Mouse (Mus musculus) lung, postnatal 14 days (tissue): ENCODE results near the gene Rpn1.
A peak's percentile ranks its signal among the peaks of the same experiment; 100 is the strongest.

Experiments
- DNase-seq: peaks from one replicate; pipeline ENCODE4 v3.0.0; 2021

The Rpn1 gene

DNA sequence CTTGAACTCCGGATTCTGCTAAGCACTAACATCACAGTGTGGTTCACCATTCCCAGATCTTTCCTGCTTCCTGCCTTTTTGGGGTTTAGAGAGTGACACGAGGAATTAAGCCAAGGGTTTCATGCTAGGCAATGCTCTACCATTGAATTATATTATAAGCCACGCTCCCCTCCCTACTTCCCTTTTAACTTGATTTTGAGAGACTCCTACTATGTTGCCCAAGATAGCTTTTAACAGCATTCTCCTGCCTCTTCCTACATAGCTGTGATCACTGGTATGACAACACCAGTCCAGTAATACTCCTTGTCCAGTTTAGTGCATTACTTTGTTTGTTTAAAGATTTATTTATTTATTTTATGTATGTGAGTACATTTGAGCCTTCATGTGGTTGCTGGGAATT is 16.6 kb upstream of the Rpn1 start:
- DNase-seq, result no peak

DNA sequence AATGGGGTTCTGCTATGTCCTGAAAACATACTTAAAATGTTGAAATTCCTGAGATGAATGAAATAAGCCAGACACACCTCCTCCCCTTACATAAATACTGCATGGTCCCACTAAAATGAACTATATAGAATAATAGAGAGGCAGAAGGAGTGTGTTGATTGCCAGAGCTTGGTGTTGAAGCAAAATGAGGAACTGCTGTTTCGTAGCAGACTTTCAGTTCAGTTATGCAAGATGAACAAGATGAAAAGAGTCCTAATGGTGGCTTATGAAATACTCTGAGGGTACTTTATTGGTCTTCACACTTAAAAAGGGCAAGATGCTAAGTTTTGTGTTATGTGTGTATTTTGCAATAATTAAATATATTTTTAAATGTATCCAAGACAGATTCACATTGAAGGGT is 15.5 kb upstream of the Rpn1 start:
- DNase-seq, result no peak

DNA sequence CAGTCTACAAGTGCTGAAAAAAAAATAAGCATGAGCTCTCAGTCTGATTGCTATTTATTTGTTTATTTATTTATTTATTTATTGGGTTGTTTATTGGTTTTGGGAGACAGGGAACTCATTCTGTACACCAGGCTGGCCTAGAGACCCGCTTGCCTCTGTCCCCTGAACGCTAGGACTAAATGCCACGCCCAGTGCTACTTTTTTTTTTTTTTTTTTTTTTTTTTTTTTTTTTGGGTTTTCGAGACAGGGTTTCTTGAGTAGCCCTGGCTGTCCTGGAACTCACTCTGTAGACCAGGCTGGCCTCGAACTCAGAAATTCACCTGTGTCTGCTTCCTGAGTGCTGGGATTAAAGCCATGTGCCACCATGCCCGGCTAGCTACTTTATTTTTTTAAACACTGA is 13.8 kb upstream of the Rpn1 start:
- DNase-seq, result no peak

DNA sequence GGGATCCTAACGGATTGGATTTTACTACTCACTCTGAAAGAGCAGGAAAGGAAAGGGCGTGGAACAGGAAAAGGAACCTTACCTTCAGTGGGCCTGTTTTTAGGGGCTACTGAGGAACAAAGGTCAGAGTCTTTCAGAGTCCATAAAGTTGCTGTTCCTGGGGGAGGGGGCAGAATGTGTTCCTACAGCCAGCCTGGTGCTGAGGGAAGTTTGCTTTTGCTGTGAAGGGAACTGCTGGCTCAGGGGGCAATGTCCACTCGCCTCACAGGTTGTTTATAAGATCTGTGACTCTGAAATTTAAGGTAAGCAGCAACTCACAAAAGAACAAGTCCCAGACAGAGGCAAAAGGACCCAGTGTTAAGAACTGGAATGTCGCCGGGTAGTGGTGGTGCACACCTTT is 13.1 kb upstream of the Rpn1 start:
- DNase-seq, result no peak

DNA sequence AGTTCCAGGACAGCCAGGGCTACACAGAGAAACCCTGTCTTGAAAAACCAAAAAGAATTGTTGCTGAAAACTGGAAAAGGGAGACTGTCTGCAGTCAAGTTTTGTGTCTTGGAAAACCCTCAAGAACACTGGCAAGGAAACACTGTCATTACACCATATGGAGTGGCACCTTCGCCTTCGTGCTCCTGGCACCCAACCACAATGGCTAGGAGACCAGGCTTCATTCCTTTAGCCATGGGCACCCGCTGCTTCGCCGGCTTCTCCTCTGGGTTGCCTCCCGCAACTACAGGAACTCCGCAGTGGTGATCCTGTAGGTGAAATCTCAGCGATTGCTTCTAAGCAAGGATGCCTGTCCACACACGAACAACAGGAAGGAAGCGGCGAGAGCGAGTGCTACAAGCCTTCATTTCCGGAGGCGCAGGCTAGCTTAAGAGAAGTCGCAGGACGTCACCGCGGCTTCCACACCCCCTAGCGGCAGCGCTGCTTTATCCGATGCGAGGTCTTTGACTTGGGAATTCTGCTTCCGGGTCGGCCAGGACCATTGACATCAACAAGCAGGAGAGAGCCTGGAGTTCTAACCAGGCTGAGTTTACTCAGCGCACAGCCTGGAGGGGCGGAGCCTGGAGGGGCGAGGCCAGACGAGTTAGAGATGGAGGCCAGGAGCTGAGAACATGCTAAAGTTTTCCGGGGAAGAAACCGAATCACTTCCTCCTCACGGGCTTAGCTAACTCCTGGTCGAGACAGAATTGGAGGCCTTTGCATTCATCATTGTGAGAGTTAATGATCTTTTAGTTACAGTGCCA is 9.3 kb upstream of the Rpn1 start:
- peak; percentile 96 for DNase-seq

- DNase-seq, result no peak
Observed at GRCm38 (mm10) chr6:88075960-88076517, 8.2 kb upstream of the Rpn1 start.

- DNase-seq, result no peak
Observed at GRCm38 (mm10) chr6:88083095-88083494, 1.2 kb upstream of the Rpn1 start.

GRCm38 (mm10) chr6:88083672-88084071 is 610 bp upstream of the Rpn1 start:
- DNase-seq, result no peak

DNA sequence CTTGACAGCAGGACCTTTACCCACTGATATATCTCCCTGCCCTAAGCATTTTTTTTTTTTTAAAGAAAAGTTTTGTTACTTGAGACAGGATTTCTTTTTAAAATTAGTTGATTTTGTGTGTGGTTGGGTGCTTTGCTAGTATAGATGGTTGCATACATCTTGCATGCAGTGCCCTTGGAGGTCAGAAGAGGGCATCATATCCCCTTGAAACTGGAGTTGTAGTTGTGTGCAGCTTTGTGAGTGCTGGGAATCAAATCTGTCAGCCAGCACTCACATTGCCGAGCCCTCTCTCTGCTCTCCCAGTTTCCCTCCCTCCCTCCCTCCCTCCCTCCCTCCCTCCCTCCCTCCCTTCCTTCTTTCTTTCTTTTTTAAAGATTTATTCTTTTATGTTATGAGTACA is 4.7 kb downstream of the Rpn1 start:
- no peak for DNase-seq

GRCm38 (mm10) chr6:88095377-88095776 is 11.1 kb downstream of the Rpn1 start:
- DNase-seq, result no peak

DNA sequence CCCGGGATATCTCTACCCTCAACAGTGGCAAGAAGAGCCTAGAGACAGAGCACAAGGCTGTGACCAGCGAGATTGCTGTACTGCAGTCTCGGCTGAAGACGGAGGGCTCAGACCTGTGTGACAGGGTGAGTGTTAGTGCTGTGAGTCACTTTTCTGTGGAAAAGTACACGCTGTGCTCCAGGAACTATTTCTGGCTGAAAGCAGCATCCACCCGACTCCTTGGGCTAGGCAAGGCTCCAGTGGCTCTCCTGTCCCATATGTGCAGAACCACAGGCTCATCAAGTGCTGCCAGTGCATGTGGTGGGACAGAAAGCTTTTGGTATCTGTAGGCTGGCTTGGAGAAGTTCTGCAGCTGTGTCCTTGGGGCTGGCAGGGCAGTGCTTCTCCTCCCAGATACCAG is 17.8 kb downstream of the Rpn1 start:
- DNase-seq, result no peak

DNA sequence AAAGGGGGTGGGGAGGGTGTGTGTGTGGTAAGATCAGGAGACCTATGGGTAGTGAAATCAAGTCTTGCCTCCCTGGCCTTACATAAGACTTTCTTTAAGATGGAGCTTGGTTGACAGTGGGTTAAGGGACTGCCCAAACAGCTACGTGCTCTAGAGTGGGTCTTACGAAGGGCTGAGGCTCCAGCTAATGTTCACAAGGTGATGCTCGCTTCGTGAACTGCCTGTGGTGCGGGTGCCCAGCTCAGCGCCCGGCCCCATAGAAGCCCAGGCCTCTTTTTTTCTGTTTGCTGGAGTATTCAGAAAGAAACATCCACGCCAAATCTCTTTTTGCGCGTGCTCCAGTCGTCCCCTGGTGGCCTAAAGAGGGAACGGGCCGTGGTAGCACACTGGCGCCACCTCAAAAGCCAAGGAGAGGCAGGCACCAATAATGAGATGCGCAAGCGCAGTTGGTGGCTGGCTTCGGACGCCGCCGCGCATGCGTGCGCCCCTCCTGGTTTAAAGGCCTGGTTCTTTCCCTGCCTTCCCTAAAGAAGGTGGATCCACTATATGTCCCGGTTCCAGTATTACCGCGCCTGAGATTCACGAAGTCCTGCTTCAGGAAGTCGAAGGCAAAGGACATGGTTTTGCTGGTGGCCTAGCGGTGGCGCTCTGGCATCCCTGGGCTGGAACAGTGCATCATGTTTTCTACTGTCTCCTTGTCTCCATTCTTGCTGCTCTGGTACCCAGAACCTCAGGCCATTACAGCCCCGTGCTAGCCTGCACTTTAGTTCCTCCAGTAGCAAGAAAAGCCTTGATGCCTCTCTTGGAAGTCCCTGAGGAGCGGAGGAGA is 21.7 kb downstream of the Rpn1 start:
- peak; percentile 92 for DNase-seq

DNA sequence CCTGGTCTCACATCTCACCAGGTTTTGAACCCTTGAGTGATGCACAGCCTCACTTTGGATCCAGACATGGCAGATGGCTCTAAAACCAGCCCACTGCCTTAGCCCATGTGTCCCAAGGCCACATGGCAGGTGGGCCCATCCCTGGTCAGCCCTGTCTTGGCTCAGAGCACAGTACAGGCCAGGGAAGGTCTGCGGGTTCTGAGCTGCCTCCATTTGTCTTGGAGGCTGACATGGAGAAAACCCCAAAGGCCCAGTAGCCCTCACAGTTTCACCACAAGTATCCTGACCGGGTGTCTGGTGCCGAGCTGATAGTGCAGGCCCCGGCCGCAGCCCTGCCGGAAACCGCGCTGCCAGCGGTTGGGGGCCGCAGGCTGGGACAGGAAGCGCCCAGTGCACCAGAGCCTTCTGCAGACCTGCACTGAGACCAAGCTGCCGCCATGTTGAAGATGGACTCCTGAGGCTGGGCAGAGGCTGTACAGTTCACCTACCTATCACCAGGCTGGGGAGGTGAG is 22.4 kb downstream of the Rpn1 start:
- DNase-seq, result no peak

DNA sequence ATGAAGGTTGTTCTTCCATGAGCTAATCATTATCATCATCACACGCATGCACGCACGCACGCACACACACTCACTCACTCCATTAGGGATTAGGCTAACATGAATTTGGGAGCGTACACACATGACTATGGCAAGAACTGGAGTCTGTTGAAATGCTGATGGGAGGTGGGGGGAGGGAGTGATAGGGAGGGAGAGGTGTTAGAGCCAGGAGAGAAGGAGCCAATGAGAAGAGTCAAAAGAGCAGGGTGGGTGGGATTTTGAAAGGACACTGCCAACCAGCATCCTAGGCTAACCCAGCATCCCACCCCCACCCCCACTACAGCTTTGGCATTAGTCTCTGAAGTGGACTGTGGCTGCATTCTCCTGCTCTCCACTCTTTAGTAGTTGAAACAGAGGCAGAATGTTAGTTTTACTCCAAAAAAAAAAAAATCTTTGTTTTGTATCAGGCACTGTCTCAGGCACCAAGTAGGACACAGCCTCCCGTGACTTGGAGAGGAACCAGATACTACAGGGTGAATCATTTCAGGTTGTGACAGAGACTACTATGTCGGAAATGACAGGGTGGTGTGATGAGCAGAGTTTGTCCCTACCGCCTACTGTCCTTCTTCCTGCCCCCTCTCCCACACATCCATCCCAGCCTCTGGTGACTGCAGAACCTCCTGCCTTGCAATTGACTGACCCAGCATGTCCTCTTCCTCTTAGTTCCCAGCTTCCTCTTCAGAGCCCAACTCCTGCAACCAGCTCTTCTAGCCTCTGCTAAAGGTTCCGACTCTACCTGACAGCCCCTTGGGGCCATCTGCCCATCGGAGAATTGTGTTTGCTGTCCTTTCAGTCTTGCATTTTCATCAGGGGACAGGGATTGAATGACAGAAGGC is 23.6 kb downstream of the Rpn1 start:
- DNase-seq, result no peak

DNA sequence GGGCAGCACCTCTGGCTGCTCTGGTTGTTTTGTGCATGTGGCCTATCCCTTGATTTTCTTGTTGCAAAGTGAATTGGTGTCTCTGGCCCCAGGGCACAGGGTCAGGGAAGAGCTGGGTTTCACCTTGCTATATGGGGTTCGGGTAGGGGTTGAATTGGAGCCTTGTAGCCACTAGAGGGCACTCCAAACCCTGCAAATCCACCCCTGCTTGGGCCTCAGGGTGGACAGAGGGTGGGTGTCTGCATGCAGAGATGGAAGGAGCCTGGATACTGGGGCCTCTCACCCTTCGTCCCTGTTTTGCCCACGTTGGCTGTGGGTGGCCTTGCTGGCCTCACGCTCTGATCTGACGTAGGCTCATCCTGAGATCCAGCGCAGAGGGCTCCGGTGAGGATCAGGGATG is 28.9 kb downstream of the Rpn1 start:
- DNase-seq, result peak; percentile 73

GRCm38 (mm10) chr6:88114414-88114813 is 30.1 kb downstream of the Rpn1 start:
- DNase-seq, result no peak

- no peak for DNase-seq
Observed at GRCm38 (mm10) chr6:88116347-88117183, 32.3 kb downstream of the Rpn1 start.

DNA sequence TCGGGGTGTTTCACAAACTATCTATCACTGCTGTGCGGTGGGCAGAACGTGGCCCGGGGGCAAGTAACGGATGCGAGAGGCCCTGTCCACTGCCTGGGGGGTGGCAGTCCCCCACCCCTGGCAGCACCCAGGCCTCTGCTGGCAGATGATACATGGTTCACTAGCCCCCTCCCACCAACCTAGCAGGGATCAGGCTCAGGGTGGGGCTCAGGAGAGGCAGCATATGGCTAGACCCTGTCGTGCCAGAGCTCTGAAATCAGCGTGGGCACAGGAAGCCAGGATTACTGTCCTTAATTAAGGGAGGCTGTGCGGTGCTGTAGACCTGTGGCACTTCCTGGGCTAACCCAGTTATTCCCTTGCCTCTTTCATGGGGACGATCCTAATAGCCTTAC is 32.9 kb downstream of the Rpn1 start:
- no peak for DNase-seq

DNA sequence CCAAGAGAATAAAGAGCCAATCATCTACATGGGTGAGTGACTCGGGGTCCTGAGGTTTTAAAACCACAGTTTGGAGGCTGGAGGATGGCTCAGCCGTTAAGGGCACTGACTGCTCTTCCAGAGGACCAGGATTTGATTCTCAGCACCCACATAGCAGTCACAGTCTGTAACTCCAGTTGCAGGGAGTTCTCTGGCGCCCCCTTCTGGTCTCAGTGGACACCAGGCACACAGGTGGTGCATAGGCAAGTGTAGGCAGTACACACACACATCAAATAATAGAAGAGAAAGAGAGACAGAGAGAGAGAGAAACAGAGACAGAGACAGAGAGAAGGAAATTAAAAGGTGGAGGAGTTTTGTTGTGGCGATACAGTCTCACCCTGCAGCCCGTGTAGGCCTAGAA is 35.0 kb downstream of the Rpn1 start:
- no peak for DNase-seq

DNA sequence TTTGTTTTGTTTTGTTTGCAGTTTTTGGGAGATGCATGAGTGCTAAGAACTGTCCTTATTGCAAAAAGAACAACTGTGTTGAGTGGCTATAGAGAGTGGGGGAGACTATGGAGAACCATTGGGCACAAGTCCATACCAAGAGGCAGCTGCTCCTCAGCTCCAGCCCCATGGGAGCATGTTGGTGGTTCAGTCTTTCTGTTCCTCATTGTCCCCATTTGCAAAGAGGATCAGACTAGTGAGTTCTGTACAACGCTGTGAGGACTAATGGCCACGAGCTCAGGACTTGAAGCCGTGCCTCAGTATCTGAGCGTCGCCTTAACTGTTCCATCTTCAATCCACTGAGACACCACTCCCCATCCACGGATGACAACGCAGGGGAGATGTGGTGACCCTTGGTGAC is 36.5 kb downstream of the Rpn1 start:
- DNase-seq, result no peak

DNA sequence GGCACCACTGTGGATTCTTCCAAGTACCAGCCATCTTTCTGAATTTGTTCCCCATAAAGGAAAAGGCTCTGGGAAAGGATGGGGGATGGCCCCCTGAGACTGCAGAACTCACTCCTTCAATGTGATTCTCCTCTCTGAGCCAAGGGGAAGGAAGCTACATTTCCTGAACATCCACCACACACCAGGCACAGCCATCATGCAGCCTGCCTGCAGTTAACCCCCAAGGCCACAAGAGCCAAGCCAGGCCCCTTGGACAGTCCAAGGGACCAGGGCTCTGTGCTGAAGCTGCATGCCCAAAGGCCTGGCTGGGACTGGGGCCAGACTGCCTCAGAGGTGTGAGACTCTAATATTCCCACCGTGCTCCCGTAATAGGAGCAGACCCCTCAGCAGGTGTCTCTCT is 37.5 kb downstream of the Rpn1 start:
- no peak for DNase-seq
